Mouse (Mus musculus) central nervous system, embryonic 14 days (tissue): ENCODE measurements around the gene Hsd3b1. TPM values are rescaled to one million over a fixed set of nuclear protein-coding genes. Genes with fewer than 3 reads are reported as not detected.

Experiments
- polyA plus RNA-seq: library from polyadenylated mRNA; depleted of rRNA; stranded (reverse); fragments of >200 nt; gene quantifications from 2 replicates; pipeline ENCODE4 v1.2.3, GENCODE M21; 2012; rRNA removed

Hsd3b1 gene
- polyA plus RNA-seq, result not detected in 2 replicates

DNA sequence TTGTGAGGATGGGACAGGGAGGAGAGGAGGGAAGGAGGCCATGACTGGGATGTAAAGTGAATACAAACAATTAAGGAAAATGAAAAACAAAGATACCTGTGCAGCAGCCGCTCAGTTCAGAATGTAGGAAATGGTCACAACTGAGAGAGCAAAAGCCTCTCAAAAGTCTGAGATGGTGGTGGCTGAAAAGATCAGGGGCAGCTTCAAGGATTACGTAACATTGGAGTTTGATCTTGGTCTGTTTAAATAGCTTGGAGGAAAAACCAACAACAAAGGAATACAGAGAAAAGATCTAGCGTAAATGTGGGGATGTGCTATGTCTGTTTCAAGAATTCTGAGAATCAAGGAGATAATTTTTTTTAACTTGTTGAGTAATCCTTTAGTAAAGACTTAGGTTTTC is at the start of gene Hsd3b1:
TSS of gene Hsd3b1 (minus strand) at position 219 of the 400 bp plus-strand sequence.

GRCm38 (mm10) chr3:98893057-98893772 is 33.6 kb upstream of the Hsd3b1 start, which contains the start of gene Hao2:
Gene Hao2, minus strand, starts transcription at chr3:98893239.

DNA sequence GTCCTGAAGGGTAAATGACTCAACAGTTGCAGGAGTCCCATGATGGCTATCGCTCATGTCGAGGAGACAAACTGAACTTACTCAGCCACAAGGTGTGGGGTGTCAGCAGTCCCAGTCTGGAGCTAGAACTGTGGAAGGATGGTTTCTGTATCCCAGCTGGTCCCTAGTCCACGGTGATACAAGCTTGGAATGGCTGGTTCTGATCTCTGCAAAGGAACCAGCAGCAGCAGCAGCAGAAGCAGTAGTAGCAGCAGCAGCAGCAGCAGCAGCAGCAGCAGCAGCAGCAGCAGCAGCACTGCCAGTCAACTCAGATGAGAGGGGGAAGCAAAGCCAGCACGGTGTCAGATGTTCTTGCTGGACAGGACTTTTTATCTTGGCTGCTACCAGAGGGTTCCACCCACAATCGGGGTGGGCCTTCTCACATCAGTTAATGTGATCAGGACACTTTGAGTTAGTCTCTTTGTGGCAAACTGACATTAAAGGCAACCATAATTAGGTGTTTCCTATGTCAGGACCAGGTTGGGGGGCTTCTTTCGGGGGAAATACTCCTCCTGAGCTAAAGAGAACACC is 45.4 kb downstream of the Hsd3b1 start, which contains the start of gene Hsd3b6:
TSS of gene Hsd3b6 (minus strand) at position 343 of the 570 bp plus-strand sequence.

Other genes with a start within 250 kb of the Hsd3b1 start
- not detected in 2 replicates for gene Hsd3b5, start 229.5 kb downstream of the Hsd3b1 start, polyA plus RNA-seq
- 0.03 and 0.04 TPM in 2 replicates for gene Hsd3b2, start 135.3 kb downstream of the Hsd3b1 start, polyA plus RNA-seq
- not detected in 2 replicates for gene Hsd3b3, start 96.7 kb downstream of the Hsd3b1 start, polyA plus RNA-seq
- 0.66 and 0.95 TPM in 2 replicates for gene Hsd3b6, start 45.4 kb downstream of the Hsd3b1 start, polyA plus RNA-seq
- not detected in 2 replicates for gene Hao2, start 33.4 kb upstream of the Hsd3b1 start, polyA plus RNA-seq